Mouse (Mus musculus): Measurements from ENCODE around the gene Fgfr2. TPM values are rescaled to one million over a fixed set of nuclear protein-coding genes. Genes with fewer than 3 reads are reported as not detected.

Gene Fgfr2
- polyA plus RNA-seq, 1 experiment from 2014 or later: 20.3 TPM

- no peak overlapping the region for H3K27ac ChIP-seq (ENCODE audit: low read length)
- WGBS: 73% methylated on average over 1 of the region's 1 CpGs
- peaks cover 7% of the 10 kb centered on the region; the same call in 1 of the 2 replicates for H3K4me1 ChIP-seq (ENCODE audit: control insufficient read depth, insufficient read depth, low read length)
- H3K4me2 ChIP-seq (ENCODE audit: low read depth, low read length): no peak overlapping the region
- H3K36me3 ChIP-seq (ENCODE audit: control insufficient read depth, insufficient read depth): no peaks in the 10 kb centered on the region
- H3K9ac ChIP-seq (ENCODE audit: low read length): no peak overlapping the region
- H3K4me3 ChIP-seq (ENCODE audit: low read length): no peak overlapping the region
- ATAC-seq (replicated peaks; ENCODE audit: extremely low read depth, insufficient read depth, low FRiP score): no peak
- no peaks in the 10 kb centered on the region; the same call in 1 of the 2 replicates for H3K27me3 ChIP-seq (ENCODE audit: control insufficient read depth, insufficient read depth, low read length)
- H3K9me3 ChIP-seq (replicated peaks; ENCODE audit: control insufficient read depth, low read length): no peaks in the 10 kb centered on the region
Observed at GRCm38 (mm10) chr7:132330179-132330578, 793.0 kb downstream of the Fgfr2 start.

GRCm38 (mm10) chr7:132328648-132329047 is 794.5 kb downstream of the Fgfr2 start:
- ATAC-seq (replicated peaks; ENCODE audit: extremely low read depth, insufficient read depth, low FRiP score): no peak
- Histone ChIP-seq H3K27me3 (ENCODE audit: control insufficient read depth, insufficient read depth, low read length) (no peaks in the 10 kb centered on the region; the same call in 1 of the 2 replicates), H3K9me3 (replicated peaks; ENCODE audit: control insufficient read depth, low read length) (no peaks in the 10 kb centered on the region), H3K4me3 (ENCODE audit: low read length) (no peak overlapping the region), H3K4me2 (ENCODE audit: low read depth, low read length) (no peak overlapping the region), H3K27ac (ENCODE audit: low read length) (no peak overlapping the region), H3K4me1 (ENCODE audit: control insufficient read depth, insufficient read depth, low read length) (peaks cover 7% of the 10 kb centered on the region; the same call in 1 of the 2 replicates), H3K9ac (ENCODE audit: low read length) (no peak overlapping the region), H3K36me3 (ENCODE audit: control insufficient read depth, insufficient read depth) (no peaks in the 10 kb centered on the region)
- WGBS: 92% methylated on average over 1 of the region's 1 CpGs

GRCm38 (mm10) chr7:132325549-132326331 is 797.4 kb downstream of the Fgfr2 start:
- 0 out of 2 replicates have a peak, but pooled peaks have one; percentile 28 for ATAC-seq (replicated peaks; ENCODE audit: extremely low read depth, insufficient read depth, low FRiP score)
- Histone ChIP-seq H3K4me3 (ENCODE audit: low read length) (no peak overlapping the region), H3K36me3 (ENCODE audit: control insufficient read depth, insufficient read depth) (no peaks in the 10 kb centered on the region), H3K4me2 (ENCODE audit: low read depth, low read length) (no peak overlapping the region), H3K27me3 (ENCODE audit: control insufficient read depth, insufficient read depth, low read length) (no peaks in the 10 kb centered on the region), H3K4me1 (ENCODE audit: control insufficient read depth, insufficient read depth, low read length) (peaks cover 7% of the 10 kb centered on the region; the same call in 1 of the 2 replicates), H3K9me3 (replicated peaks; ENCODE audit: control insufficient read depth, low read length) (no peaks in the 10 kb centered on the region), H3K9ac (ENCODE audit: low read length) (no peak overlapping the region), H3K27ac (ENCODE audit: low read length) (no peak overlapping the region)
- WGBS: 32% methylated on average over 5 of the region's 5 CpGs

- Histone ChIP-seq H3K9me3 (replicated peaks; ENCODE audit: control insufficient read depth, low read length) (no peaks in the 10 kb centered on the region), H3K4me1 (ENCODE audit: control insufficient read depth, insufficient read depth, low read length) (peaks cover 7% of the 10 kb centered on the region; the same call in 1 of the 2 replicates), H3K4me2 (ENCODE audit: low read depth, low read length) (no peak overlapping the region), H3K9ac (ENCODE audit: low read length) (no peak overlapping the region), H3K27ac (ENCODE audit: low read length) (no peak overlapping the region), H3K27me3 (ENCODE audit: control insufficient read depth, insufficient read depth, low read length) (no peaks in the 10 kb centered on the region), H3K4me3 (ENCODE audit: low read length) (no peak overlapping the region), H3K36me3 (ENCODE audit: control insufficient read depth, insufficient read depth) (no peaks in the 10 kb centered on the region)
- 61% methylated on average over 5 of the region's 5 CpGs for WGBS
- no peak for ATAC-seq (replicated peaks; ENCODE audit: extremely low read depth, insufficient read depth, low FRiP score)
Observed at GRCm38 (mm10) chr7:132323430-132323829, 799.7 kb downstream of the Fgfr2 start.

- Histone ChIP-seq H3K4me1 (ENCODE audit: control insufficient read depth, insufficient read depth, low read length) (peaks cover 13% of the 10 kb centered on the region), H3K36me3 (ENCODE audit: control insufficient read depth, insufficient read depth) (no peaks in the 10 kb centered on the region), H3K9me3 (replicated peaks; ENCODE audit: control insufficient read depth, low read length) (no peaks in the 10 kb centered on the region), H3K27ac (ENCODE audit: low read length) (no peak overlapping the region), H3K9ac (ENCODE audit: low read length) (no peak overlapping the region), H3K27me3 (ENCODE audit: control insufficient read depth, insufficient read depth, low read length) (no peaks in the 10 kb centered on the region), H3K4me2 (ENCODE audit: low read depth, low read length) (no peak overlapping the region), H3K4me3 (ENCODE audit: low read length) (no peak overlapping the region)
- WGBS: 63% methylated on average over 2 of the region's 2 CpGs
- no peak for ATAC-seq (replicated peaks; ENCODE audit: extremely low read depth, insufficient read depth, low FRiP score)
Observed at GRCm38 (mm10) chr7:132321392-132321958, 801.7 kb downstream of the Fgfr2 start.

- no peaks in the 10 kb centered on the region for H3K27me3 ChIP-seq (ENCODE audit: control insufficient read depth, insufficient read depth, low read length)
- H3K4me2 ChIP-seq (ENCODE audit: low read depth, low read length): peak within 1 kb of the TSS; percentile 99
- H3K36me3 ChIP-seq (ENCODE audit: control insufficient read depth, insufficient read depth): no peaks in the 10 kb centered on the region
- peaks cover 9% of the 10 kb centered on the region for H3K4me1 ChIP-seq (ENCODE audit: control insufficient read depth, insufficient read depth, low read length)
- H3K9ac ChIP-seq (ENCODE audit: low read length): peak within 1 kb of the TSS; percentile 81
- peak; percentile 26 for ATAC-seq (replicated peaks; ENCODE audit: extremely low read depth, insufficient read depth, low FRiP score)
- H3K4me3 ChIP-seq (ENCODE audit: low read length): peak within 1 kb of the TSS; percentile 76
- WGBS: 1% methylated on average over 34 of the region's 34 CpGs
- peak within 1 kb of the TSS; percentile 68 for H3K27ac ChIP-seq (ENCODE audit: low read length)
- H3K9me3 ChIP-seq (replicated peaks; ENCODE audit: control insufficient read depth, low read length): no peaks in the 10 kb centered on the region
Observed at GRCm38 (mm10) chr7:132317036-132317541, 806.1 kb downstream of the Fgfr2 start, which contains the start of gene Chst15. TSS of gene Chst15 (minus strand) at chr7:132317228.

GRCm38 (mm10) chr7:132316101-132317035 is 806.8 kb downstream of the Fgfr2 start:
- under 1% methylated on average over 76 of the region's 79 CpGs for WGBS

GRCm38 (mm10) chr7:132315149-132316091 is 807.7 kb downstream of the Fgfr2 start:
- 1% methylated on average over 51 of the region's 51 CpGs for WGBS
- Histone ChIP-seq H3K4me2 (ENCODE audit: low read depth, low read length) (peak overlapping the region; percentile 99), H3K4me3 (ENCODE audit: low read length) (peak overlapping the region; percentile 76), H3K9me3 (replicated peaks; ENCODE audit: control insufficient read depth, low read length) (no peaks in the 10 kb centered on the region), H3K27me3 (ENCODE audit: control insufficient read depth, insufficient read depth, low read length) (no peaks in the 10 kb centered on the region), H3K36me3 (ENCODE audit: control insufficient read depth, insufficient read depth) (no peaks in the 10 kb centered on the region), H3K9ac (ENCODE audit: low read length) (peak overlapping the region; percentile 81), H3K4me1 (ENCODE audit: control insufficient read depth, insufficient read depth, low read length) (peaks cover 9% of the 10 kb centered on the region), H3K27ac (ENCODE audit: low read length) (peak overlapping the region; percentile 68)
- ATAC-seq (replicated peaks; ENCODE audit: extremely low read depth, insufficient read depth, low FRiP score): peak; percentile 66

More at GRCm38 (mm10) chr7:132316101-132317035, 806.8 kb downstream of the Fgfr2 start:
- no peaks in the 10 kb centered on the region for H3K27me3 ChIP-seq (ENCODE audit: control insufficient read depth, insufficient read depth, low read length)
- H3K4me3 ChIP-seq (ENCODE audit: low read length): peak overlapping the region; percentile 76
- peak; percentile 62 for ATAC-seq (replicated peaks; ENCODE audit: extremely low read depth, insufficient read depth, low FRiP score)
- no peaks in the 10 kb centered on the region for H3K36me3 ChIP-seq (ENCODE audit: control insufficient read depth, insufficient read depth)
- H3K4me1 ChIP-seq (ENCODE audit: control insufficient read depth, insufficient read depth, low read length): peaks cover 9% of the 10 kb centered on the region
- peak overlapping the region; percentile 99 for H3K4me2 ChIP-seq (ENCODE audit: low read depth, low read length)
- H3K9ac ChIP-seq (ENCODE audit: low read length): peak overlapping the region; percentile 81
- H3K9me3 ChIP-seq (replicated peaks; ENCODE audit: control insufficient read depth, low read length): no peaks in the 10 kb centered on the region
- peak overlapping the region; percentile 68 for H3K27ac ChIP-seq (ENCODE audit: low read length)
